Mouse (Mus musculus): ENCODE measurements around the gene Etl4. TPM values are rescaled to one million over a fixed set of nuclear protein-coding genes. Genes with fewer than 3 reads are reported as not detected.
"Not testable (repeated sequence)": the region's sequence is repeated elsewhere in the genome, so short reads cannot be mapped to it uniquely, and the experiment has no call there.

Gene Etl4
- polyA plus RNA-seq, 1 experiment, result 154 TPM

- Histone ChIP-seq H3K27ac (ENCODE audit: insufficient read depth, low read length) (no peak overlapping the region), H3K9ac (ENCODE audit: low read depth, poor library complexity, severe bottlenecking) (no peak overlapping the region), H3K36me3 (ENCODE audit: control insufficient read depth, insufficient read depth, low read length, poor library complexity, severe bottlenecking) (no peaks in the 10 kb centered on the region), H3K27me3 (ENCODE audit: control insufficient read depth, insufficient read depth, low read length, poor library complexity, severe bottlenecking) (no peaks in the 10 kb centered on the region), H3K4me3 (ENCODE audit: low read depth, low read length) (no peak overlapping the region), H3K9me3 (replicated peaks; ENCODE audit: control insufficient read depth, insufficient read depth, low read length, poor library complexity, severe bottlenecking) (no peaks in the 10 kb centered on the region), H3K4me1 (ENCODE audit: control insufficient read depth, insufficient read depth, low read length) (no peaks in the 10 kb centered on the region)
- no peak for TF ChIP-seq CTCF (IDR thresholded peaks at IDR 0.05; ENCODE audit: low read depth, low read length)
- no peak for TF ChIP-seq POLR2A (IDR thresholded peaks at IDR 0.05; ENCODE audit: insufficient read depth, low read length)
- no peak for TF ChIP-seq EP300 (IDR thresholded peaks at IDR 0.05; ENCODE audit: insufficient read depth, low read depth, low read length)
These were observed 429.6 kb downstream of the Etl4 start for GRCm38 (mm10) chr2:20339016-20339734.

- no peak overlapping the region for H3K27ac ChIP-seq (ENCODE audit: insufficient read depth, low read length)
- TF ChIP-seq EP300 (IDR thresholded peaks at IDR 0.05; ENCODE audit: insufficient read depth, low read depth, low read length) (no peak), CTCF (IDR thresholded peaks at IDR 0.05; ENCODE audit: low read depth, low read length) (no peak), POLR2A (IDR thresholded peaks at IDR 0.05; ENCODE audit: insufficient read depth, low read length) (no peak)
- H3K9ac ChIP-seq (ENCODE audit: low read depth, poor library complexity, severe bottlenecking), result no peak overlapping the region
- no peaks in the 10 kb centered on the region for H3K9me3 ChIP-seq (replicated peaks; ENCODE audit: control insufficient read depth, insufficient read depth, low read length, poor library complexity, severe bottlenecking)
- H3K4me3 ChIP-seq (ENCODE audit: low read depth, low read length), result no peak overlapping the region
- H3K4me1 ChIP-seq (ENCODE audit: control insufficient read depth, insufficient read depth, low read length), result no peaks in the 10 kb centered on the region
- no peaks in the 10 kb centered on the region for H3K36me3 ChIP-seq (ENCODE audit: control insufficient read depth, insufficient read depth, low read length, poor library complexity, severe bottlenecking)
- no peaks in the 10 kb centered on the region for H3K27me3 ChIP-seq (ENCODE audit: control insufficient read depth, insufficient read depth, low read length, poor library complexity, severe bottlenecking)
These were observed 430.3 kb downstream of the Etl4 start for GRCm38 (mm10) chr2:20339919-20340318.

- no peak for TF ChIP-seq POLR2A (IDR thresholded peaks at IDR 0.05; ENCODE audit: insufficient read depth, low read length)
- Histone ChIP-seq H3K9ac (ENCODE audit: low read depth, poor library complexity, severe bottlenecking) (no peak overlapping the region), H3K27ac (ENCODE audit: insufficient read depth, low read length) (no peak overlapping the region), H3K4me1 (ENCODE audit: control insufficient read depth, insufficient read depth, low read length) (no peaks in the 10 kb centered on the region), H3K9me3 (replicated peaks; ENCODE audit: control insufficient read depth, insufficient read depth, low read length, poor library complexity, severe bottlenecking) (no peaks in the 10 kb centered on the region), H3K36me3 (ENCODE audit: control insufficient read depth, insufficient read depth, low read length, poor library complexity, severe bottlenecking) (no peaks in the 10 kb centered on the region), H3K4me3 (ENCODE audit: low read depth, low read length) (no peak overlapping the region), H3K27me3 (ENCODE audit: control insufficient read depth, insufficient read depth, low read length, poor library complexity, severe bottlenecking) (no peaks in the 10 kb centered on the region)
These were observed 437.3 kb downstream of the Etl4 start for GRCm38 (mm10) chr2:20346873-20347272.

- no peaks in the 10 kb centered on the region for H3K4me1 ChIP-seq (ENCODE audit: control insufficient read depth, insufficient read depth, low read length)
- TF ChIP-seq EP300 (IDR thresholded peaks at IDR 0.05; ENCODE audit: insufficient read depth, low read depth, low read length) (no peak), CTCF (IDR thresholded peaks at IDR 0.05; ENCODE audit: low read depth, low read length) (no peak), POLR2A (IDR thresholded peaks at IDR 0.05; ENCODE audit: insufficient read depth, low read length) (no peak)
- no peaks in the 10 kb centered on the region for H3K27me3 ChIP-seq (ENCODE audit: control insufficient read depth, insufficient read depth, low read length, poor library complexity, severe bottlenecking)
These were observed 439.7 kb downstream of the Etl4 start for GRCm38 (mm10) chr2:20349268-20349667.

GRCm38 (mm10) chr2:20352796-20353195 lies 443.2 kb downstream of the Etl4 start:
- no peaks in the 10 kb centered on the region for H3K36me3 ChIP-seq (ENCODE audit: control insufficient read depth, insufficient read depth, low read length, poor library complexity, severe bottlenecking)
- H3K9ac ChIP-seq (ENCODE audit: low read depth, poor library complexity, severe bottlenecking), result no peak overlapping the region
- no peaks in the 10 kb centered on the region for H3K9me3 ChIP-seq (replicated peaks; ENCODE audit: control insufficient read depth, insufficient read depth, low read length, poor library complexity, severe bottlenecking)

More at GRCm38 (mm10) chr2:20349268-20349667, 439.7 kb downstream of the Etl4 start:
- H3K27ac ChIP-seq (ENCODE audit: insufficient read depth, low read length), result no peak overlapping the region
- H3K36me3 ChIP-seq (ENCODE audit: control insufficient read depth, insufficient read depth, low read length, poor library complexity, severe bottlenecking), result no peaks in the 10 kb centered on the region
- no peak overlapping the region for H3K4me3 ChIP-seq (ENCODE audit: low read depth, low read length)
- H3K9ac ChIP-seq (ENCODE audit: low read depth, poor library complexity, severe bottlenecking), result no peak overlapping the region
- H3K9me3 ChIP-seq (replicated peaks; ENCODE audit: control insufficient read depth, insufficient read depth, low read length, poor library complexity, severe bottlenecking), result no peaks in the 10 kb centered on the region

GRCm38 (mm10) chr2:20377026-20377425 lies 467.4 kb downstream of the Etl4 start:
- no peaks in the 10 kb centered on the region for H3K4me1 ChIP-seq (ENCODE audit: control insufficient read depth, insufficient read depth, low read length)
- no peak overlapping the region for H3K27ac ChIP-seq (ENCODE audit: insufficient read depth, low read length)
- H3K9me3 ChIP-seq (replicated peaks; ENCODE audit: control insufficient read depth, insufficient read depth, low read length, poor library complexity, severe bottlenecking), result peaks cover 5% of the 10 kb centered on the region
- no peaks in the 10 kb centered on the region for H3K36me3 ChIP-seq (ENCODE audit: control insufficient read depth, insufficient read depth, low read length, poor library complexity, severe bottlenecking)
- no peak for TF ChIP-seq POLR2A (IDR thresholded peaks at IDR 0.05; ENCODE audit: insufficient read depth, low read length)
- no peak for TF ChIP-seq CTCF (IDR thresholded peaks at IDR 0.05; ENCODE audit: low read depth, low read length)
- no peak for TF ChIP-seq EP300 (IDR thresholded peaks at IDR 0.05; ENCODE audit: insufficient read depth, low read depth, low read length)
- no peaks in the 10 kb centered on the region for H3K27me3 ChIP-seq (ENCODE audit: control insufficient read depth, insufficient read depth, low read length, poor library complexity, severe bottlenecking)
- H3K4me3 ChIP-seq (ENCODE audit: low read depth, low read length), result no peak overlapping the region
- no peak overlapping the region for H3K9ac ChIP-seq (ENCODE audit: low read depth, poor library complexity, severe bottlenecking)

More at GRCm38 (mm10) chr2:20352796-20353195, 443.2 kb downstream of the Etl4 start:
- H3K4me3 ChIP-seq (ENCODE audit: low read depth, low read length), result no peak overlapping the region
- H3K27ac ChIP-seq (ENCODE audit: insufficient read depth, low read length), result no peak overlapping the region
- no peaks in the 10 kb centered on the region for H3K4me1 ChIP-seq (ENCODE audit: control insufficient read depth, insufficient read depth, low read length)
- no peaks in the 10 kb centered on the region for H3K27me3 ChIP-seq (ENCODE audit: control insufficient read depth, insufficient read depth, low read length, poor library complexity, severe bottlenecking)
- no peak for TF ChIP-seq CTCF (IDR thresholded peaks at IDR 0.05; ENCODE audit: low read depth, low read length)
- no peak for TF ChIP-seq POLR2A (IDR thresholded peaks at IDR 0.05; ENCODE audit: insufficient read depth, low read length)
- no peak for TF ChIP-seq EP300 (IDR thresholded peaks at IDR 0.05; ENCODE audit: insufficient read depth, low read depth, low read length)

GRCm38 (mm10) chr2:20380874-20381273 lies 471.3 kb downstream of the Etl4 start:
- not testable (repeated sequence) for H3K9me3 ChIP-seq (replicated peaks; ENCODE audit: control insufficient read depth, insufficient read depth, low read length, poor library complexity, severe bottlenecking); H3K36me3 ChIP-seq (ENCODE audit: control insufficient read depth, insufficient read depth, low read length, poor library complexity, severe bottlenecking); H3K4me1 ChIP-seq (ENCODE audit: control insufficient read depth, insufficient read depth, low read length); H3K27ac ChIP-seq (ENCODE audit: insufficient read depth, low read length); H3K27me3 ChIP-seq (ENCODE audit: control insufficient read depth, insufficient read depth, low read length, poor library complexity, severe bottlenecking); H3K4me3 ChIP-seq (ENCODE audit: low read depth, low read length); H3K9ac ChIP-seq (ENCODE audit: low read depth, poor library complexity, severe bottlenecking)
